Mouse (Mus musculus) bone marrow macrophage, adult 2 months (primary cell): ENCODE data around the gene Acvr1.

ENCODE experiments used
- CTCF ChIP-seq: IDR thresholded peaks from 2 replicates; pipeline ENCODE4 v1.5.1; 2012; ENCODE audit warnings: low read depth, mild to moderate bottlenecking, low read length, moderate library complexity
- POLR2A ChIP-seq: IDR thresholded peaks from 2 replicates; pipeline ENCODE4 v1.6.1; 2012; ENCODE audit warnings: mild to moderate bottlenecking, low read depth, low read length, borderline replicate concordance

- TF ChIP-seq POLR2A (no peak), CTCF (no peak)
Measured at GRCm38 (mm10) chr2:58487279-58487560, 79.7 kb downstream of the Acvr1 start.
